Mouse (Mus musculus) neural tube, embryonic 13.5 days (tissue): ENCODE results near the gene Zfx. TPM values are rescaled to one million over a fixed set of nuclear protein-coding genes. Genes with fewer than 3 reads are reported as not detected.

ENCODE experiments used
- ATAC-seq: fragments of 200-750 bp; cut with Nextera tagmentation; 2 replicates; pipeline ENCODE4 v1.8.0; 2017; ENCODE audit warnings: low read depth, mild to moderate bottlenecking, moderate TSS enrichment, moderate library complexity
- H3K27ac ChIP-seq: fragments of 300-500 bp; sonication (generic); replicated peaks from 2 replicates; pipeline ENCODE4 v1.5.1; 2015; ENCODE audit warnings: moderate library complexity, mild to moderate bottlenecking, inconsistent platforms
- H3K27me3 ChIP-seq: fragments of 300-500 bp; sonication (generic); 2 replicates; pipeline ENCODE4 v1.6.1; 2015; ENCODE audit warnings: mild to moderate bottlenecking, inconsistent platforms
- H3K36me3 ChIP-seq: fragments of 300-500 bp; sonication (generic); 2 replicates; pipeline ENCODE4 v1.6.1; 2015; ENCODE audit warnings: mild to moderate bottlenecking, inconsistent platforms
- H3K4me1 ChIP-seq: fragments of 300-500 bp; sonication (generic); replicated peaks from 2 replicates; pipeline ENCODE4 v1.6.1; 2015; ENCODE audit warnings: inconsistent platforms
- H3K4me2 ChIP-seq: fragments of 300-500 bp; sonication (generic); 2 replicates; pipeline ENCODE4 v1.6.1; 2015; ENCODE audit warnings: inconsistent platforms, mild to moderate bottlenecking, moderate library complexity
- H3K4me3 ChIP-seq: fragments of 300-500 bp; sonication (generic); 2 replicates; pipeline ENCODE4 v1.5.1; 2015; ENCODE audit warnings: mild to moderate bottlenecking, inconsistent platforms
- H3K9ac ChIP-seq: fragments of 300-500 bp; sonication (generic); 2 replicates; pipeline ENCODE4 v1.6.1; 2015; ENCODE audit warnings: moderate library complexity, mild to moderate bottlenecking, inconsistent platforms
- H3K9me3 ChIP-seq: fragments of 300-500 bp; sonication (generic); 2 replicates; pipeline ENCODE4 v1.6.1; 2016; ENCODE audit warnings: inconsistent platforms
- WGBS: fragments of 180-500 bp; shearing (Covaris S2); methylation state at CpG from one replicate; pipeline ENCODE4 v1.1.7; 2015; 5-methylcytosine and 5-hydroxymethylcytosine counted together
- polyA plus RNA-seq: library from polyadenylated mRNA; unstranded; fragments of >200 nt; fragmentation: Nextera tagmentation; extraction: Ambion mirVana; gene quantifications from 2 replicates; pipeline ENCODE4 v1.2.1, GENCODE M21; 2015

The Zfx gene
- polyA plus RNA-seq, 1 experiment from 2014 or later = 20.0 TPM

GRCm38 (mm10) chrX:94049048-94049447 is 74.5 kb downstream of the Zfx start:
- Histone ChIP-seq H3K27me3 (peaks cover 44% of the 10 kb centered on the region), H3K4me2 (no peak overlapping the region), H3K4me1 (no peaks in the 10 kb centered on the region), H3K27ac (no peak overlapping the region), H3K9me3 (no peaks in the 10 kb centered on the region), H3K9ac (no peak overlapping the region), H3K36me3 (no peaks in the 10 kb centered on the region), H3K4me3 (no peak overlapping the region)
- no peak for ATAC-seq
- 80% methylated on average over 3 of the region's 3 CpGs for WGBS

DNA sequence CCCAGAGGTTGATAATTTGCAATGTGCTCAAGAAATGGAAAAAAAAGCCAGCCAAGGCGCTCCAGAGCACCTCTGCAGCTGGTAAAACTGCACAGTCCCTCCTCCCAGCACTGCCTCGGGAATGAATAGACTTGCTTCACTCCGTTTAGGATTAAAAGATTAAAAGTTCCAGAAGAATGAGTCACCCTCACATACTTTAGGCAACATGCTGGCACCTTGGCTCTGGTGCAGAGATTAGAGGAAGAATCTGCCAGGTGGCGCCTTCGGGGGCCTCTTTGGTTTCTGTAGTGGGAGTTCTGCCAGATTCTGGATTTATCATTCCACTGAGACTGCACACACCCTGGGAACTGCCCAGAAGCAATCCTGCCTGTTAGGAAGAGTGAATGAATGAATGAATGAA is 75.5 kb downstream of the Zfx start:
- Histone ChIP-seq H3K4me1 (no peaks in the 10 kb centered on the region), H3K9ac (no peak overlapping the region), H3K9me3 (no peaks in the 10 kb centered on the region), H3K27ac (no peak overlapping the region), H3K4me2 (no peak overlapping the region), H3K36me3 (no peaks in the 10 kb centered on the region), H3K27me3 (peaks cover 44% of the 10 kb centered on the region), H3K4me3 (no peak overlapping the region)
- 54% methylated on average over 5 of the region's 5 CpGs for WGBS
- ATAC-seq = no peak

- Histone ChIP-seq H3K9me3 (no peaks in the 10 kb centered on the region), H3K4me3 (no peak overlapping the region), H3K27ac (no peak overlapping the region), H3K36me3 (no peaks in the 10 kb centered on the region), H3K9ac (no peak overlapping the region), H3K27me3 (peaks cover 44% of the 10 kb centered on the region), H3K4me1 (no peaks in the 10 kb centered on the region), H3K4me2 (no peak overlapping the region)
- 87% methylated on average over 5 of the region's 5 CpGs for WGBS
- ATAC-seq = no peak
Measured at GRCm38 (mm10) chrX:94047381-94047780, 76.1 kb downstream of the Zfx start.

DNA sequence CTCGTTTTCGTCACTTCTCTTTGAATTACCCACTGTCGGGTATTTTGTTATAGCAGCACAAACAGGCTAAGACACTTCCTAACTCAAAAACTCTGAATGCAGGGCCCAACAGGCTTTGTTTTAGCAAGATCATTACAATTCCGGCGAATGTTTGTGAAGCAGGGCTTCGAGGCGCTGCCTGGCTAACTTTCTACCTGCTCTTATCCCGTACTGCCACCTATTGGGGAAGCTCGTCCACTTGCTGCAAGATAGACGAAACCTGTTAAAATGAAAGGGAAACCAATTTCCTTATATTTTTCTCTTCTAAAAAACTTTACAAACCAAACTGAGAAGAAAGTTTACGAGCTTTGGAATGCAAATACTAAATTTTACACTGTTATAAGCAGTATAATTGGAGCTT is 90.6 kb downstream of the Zfx start:
- ATAC-seq = no peak
- H3K4me2 ChIP-seq = no peak overlapping the region
- no peaks in the 10 kb centered on the region for H3K4me1 ChIP-seq
- no peaks in the 10 kb centered on the region for H3K9me3 ChIP-seq
- no peak overlapping the region for H3K27ac ChIP-seq
- 34% methylated on average over 11 of the region's 11 CpGs for WGBS
- H3K36me3 ChIP-seq = no peaks in the 10 kb centered on the region
- peaks cover 23% of the 10 kb centered on the region for H3K27me3 ChIP-seq
- no peak overlapping the region for H3K4me3 ChIP-seq
- H3K9ac ChIP-seq = no peak overlapping the region

- Histone ChIP-seq H3K9ac (no peak overlapping the region), H3K36me3 (no peaks in the 10 kb centered on the region), H3K4me3 (no peak overlapping the region), H3K27me3 (peaks cover 32% of the 10 kb centered on the region), H3K27ac (no peak overlapping the region), H3K9me3 (no peaks in the 10 kb centered on the region), H3K4me2 (no peak overlapping the region), H3K4me1 (no peaks in the 10 kb centered on the region)
- ATAC-seq = no peak
- WGBS = 68% methylated on average over 7 of the region's 7 CpGs
Measured at GRCm38 (mm10) chrX:94030081-94030480, 93.4 kb downstream of the Zfx start.

Other genes starting within 250 kb of the Zfx start
- not detected in 2 replicates for gene AU015836, start 155.0 kb downstream of the Zfx start, polyA plus RNA-seq
- 93.5 and 93.9 TPM in 2 replicates for gene Eif2s3x, start 89.2 kb upstream of the Zfx start, polyA plus RNA-seq
- 7.8 and 8.7 TPM in 2 replicates for gene Klhl15, start 110.9 kb upstream of the Zfx start, polyA plus RNA-seq
- gene Fam90a1b, start 243.1 kb upstream of the Zfx start, polyA plus RNA-seq = not detected in 2 replicates
- gene Apoo, start 243.4 kb upstream of the Zfx start, polyA plus RNA-seq = 122 and 139 TPM in 2 replicates